In the genomic region with DNA sequence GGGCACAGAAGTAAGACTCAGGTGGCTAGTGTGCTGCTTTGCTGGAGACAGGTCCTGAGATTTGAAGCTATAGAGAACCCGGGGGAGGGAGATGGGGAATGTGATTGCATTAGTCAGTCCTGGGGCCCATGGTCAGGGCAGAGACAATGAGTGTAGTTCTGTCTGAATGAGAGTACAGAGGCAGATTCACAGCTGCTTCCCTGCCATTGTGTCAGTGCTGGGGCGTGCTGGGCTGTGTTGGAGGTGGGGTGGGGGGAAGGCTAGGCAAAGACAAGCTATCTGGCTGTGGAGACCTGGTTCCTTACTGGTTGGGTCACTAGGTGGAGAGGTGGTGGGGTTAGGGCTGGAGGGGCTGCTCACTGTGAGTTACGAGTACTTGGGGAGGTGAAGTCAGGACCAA, we compare ENCODE assay signal across 16 mouse cellular contexts. TPM values are rescaled to one million over a fixed set of nuclear protein-coding genes. Genes with fewer than 3 reads are reported as not detected.
A peak's percentile ranks its signal among the peaks of the same experiment; 100 is the strongest.
DNase-seq lines count a peak whose midpoint lies in the region; ATAC-seq and TF ChIP-seq lines count a peak whose summit lies in the region.
"Had no signal": no experiment of that assay in that cellular context is flagged by ENCODE, and none has a peak within 500 bp of the region (broad histone marks: within the 10 kb centered on the region; RNA-seq: fewer than 3 reads in every experiment).

No protein-coding gene starts in this region.

- 50% methylated on average over 3 of the region's 3 CpGs for WGBS in heart, embryonic 11.5 days (ENCODE audit: insufficient replicate concordance)
- 25% methylated on average over 3 of the region's 3 CpGs for WGBS in midbrain, embryonic 13.5 days
- 37% methylated on average over 3 of the region's 3 CpGs for WGBS in midbrain, postnatal 0 days
- 14% methylated on average over 3 of the region's 3 CpGs for WGBS in hindbrain, embryonic 15.5 days
- 82% methylated on average over 3 of the region's 3 CpGs for WGBS in limb, embryonic 10.5 days

- H3K27me3 ChIP-seq in heart, embryonic 11.5 days (ENCODE audit: control insufficient read depth, insufficient read depth, low read length): no peaks in the 10 kb centered on the region
- H3K27me3 ChIP-seq in midbrain, embryonic 13.5 days: no peaks in the 10 kb centered on the region
- no peaks in the 10 kb centered on the region for H3K27me3 ChIP-seq in midbrain, postnatal 0 days (ENCODE audit: insufficient read depth, low read length)
- no peaks in the 10 kb centered on the region for H3K27me3 ChIP-seq in hindbrain, embryonic 15.5 days
- H3K27me3 ChIP-seq in limb, embryonic 10.5 days (ENCODE audit: low read depth, poor library complexity, severe bottlenecking): no peaks in the 10 kb centered on the region
- H3K27me3 ChIP-seq: heart, embryonic 13.5 days; liver, embryonic 13.5 days; stomach, embryonic 15.5 days had no signal

- H3K36me3 ChIP-seq in heart, embryonic 11.5 days (ENCODE audit: control insufficient read depth, insufficient read depth, low read length): peaks cover 7% of the 10 kb centered on the region; the same call in 1 of the 2 replicates
- peaks cover 19% of the 10 kb centered on the region for H3K36me3 ChIP-seq in midbrain, embryonic 13.5 days
- H3K36me3 ChIP-seq in midbrain, postnatal 0 days (ENCODE audit: insufficient read depth, low read length): peaks cover 7% of the 10 kb centered on the region; the same call in 1 of the 2 replicates
- no peaks in the 10 kb centered on the region for H3K36me3 ChIP-seq in hindbrain, embryonic 15.5 days
- H3K36me3 ChIP-seq in limb, embryonic 10.5 days: peaks cover 42% of the 10 kb centered on the region
- H3K36me3 ChIP-seq: stomach, embryonic 15.5 days had no signal

- no peaks in the 10 kb centered on the region for H3K9me3 ChIP-seq in heart, embryonic 11.5 days (replicated peaks; ENCODE audit: control insufficient read depth, low read length)
- H3K9me3 ChIP-seq in midbrain, embryonic 13.5 days: no peaks in the 10 kb centered on the region
- H3K9me3 ChIP-seq in midbrain, postnatal 0 days (ENCODE audit: low read length): no peaks in the 10 kb centered on the region
- no peaks in the 10 kb centered on the region for H3K9me3 ChIP-seq in hindbrain, embryonic 15.5 days
- no peaks in the 10 kb centered on the region for H3K9me3 ChIP-seq in limb, embryonic 10.5 days (replicated peaks)
- H3K9me3 ChIP-seq: heart, embryonic 13.5 days; liver, embryonic 13.5 days; stomach, embryonic 15.5 days had no signal

- no peak for ATAC-seq in heart, embryonic 11.5 days (replicated peaks; ENCODE audit: insufficient number of reproducible peaks, low FRiP score, low TSS enrichment)
- no peak for ATAC-seq in midbrain, embryonic 13.5 days
- no peak for ATAC-seq in midbrain, postnatal 0 days (ENCODE audit: low FRiP score)
- peak; percentile 19; the same call in 1 of the 2 replicates for ATAC-seq in hindbrain, embryonic 15.5 days (ENCODE audit: low FRiP score, low read depth)
- ATAC-seq: CD4-positive, CD25-positive, alpha-beta regulatory T cell, adult 4 months; intestine, embryonic 16.5 days had no signal

- no peak overlapping the region for H3K4me2 ChIP-seq in heart, embryonic 11.5 days
- no peak overlapping the region for H3K4me2 ChIP-seq in midbrain, embryonic 13.5 days (replicated peaks)
- no peak overlapping the region for H3K4me2 ChIP-seq in midbrain, postnatal 0 days (ENCODE audit: low read depth, low read length, poor library complexity, severe bottlenecking)
- 0 out of 2 replicates have a peak overlapping the region, but pooled peaks have one; percentile 9 for H3K4me2 ChIP-seq in hindbrain, embryonic 15.5 days
- H3K4me2 ChIP-seq: heart, embryonic 13.5 days; liver, embryonic 13.5 days; stomach, embryonic 15.5 days had no signal

- TF ChIP-seq CTCF in midbrain, postnatal 0 days (IDR thresholded peaks at IDR 0.05): no peak

- H3K9ac ChIP-seq in heart, embryonic 11.5 days (ENCODE audit: low read depth, low read length): no peak overlapping the region
- no peak overlapping the region for H3K9ac ChIP-seq in midbrain, embryonic 13.5 days (replicated peaks)
- H3K9ac ChIP-seq in midbrain, postnatal 0 days (replicated peaks; ENCODE audit: low read length, poor library complexity, severe bottlenecking): no peak overlapping the region
- no peak overlapping the region for H3K9ac ChIP-seq in hindbrain, embryonic 15.5 days
- H3K9ac ChIP-seq: heart, embryonic 13.5 days; liver, embryonic 13.5 days; stomach, embryonic 15.5 days had no signal

- H3K27ac ChIP-seq in heart, embryonic 11.5 days (ENCODE audit: low read depth, low read length): no peak overlapping the region
- H3K27ac ChIP-seq in midbrain, embryonic 13.5 days: peak overlapping the region; percentile 39; the same call in 1 of the 2 replicates
- no peak overlapping the region for H3K27ac ChIP-seq in midbrain, postnatal 0 days (ENCODE audit: low read depth, low read length)
- no peak overlapping the region for H3K27ac ChIP-seq in hindbrain, embryonic 15.5 days (replicated peaks)
- H3K27ac ChIP-seq in limb, embryonic 10.5 days: no peak overlapping the region
- H3K27ac ChIP-seq: gastrocnemius, adult 2 months; heart, embryonic 13.5 days; liver, embryonic 13.5 days; stomach, embryonic 15.5 days had no signal

- DNase-seq in heart, adult 11 months: peak; percentile 82
- DNase-seq in midbrain, postnatal 0 days (ENCODE audit: low spot score): no peak
- no peak for DNase-seq in urinary bladder, postnatal 4 days (ENCODE audit: low spot score in 2 of 2)
- DNase-seq in limb, embryonic 10.5 days (ENCODE audit: low spot score): no peak
- DNase-seq: adrenal gland, adult 2 months; gastrocnemius, adult 2 months; liver, embryonic 13.5 days; lung, postnatal 10 days; thymus, postnatal 36 days had no signal

- H3K4me1 ChIP-seq in heart, embryonic 11.5 days (ENCODE audit: control insufficient read depth, insufficient read depth, low read length): no peaks in the 10 kb centered on the region; the same call in 1 of the 2 replicates
- peaks cover 16% of the 10 kb centered on the region for H3K4me1 ChIP-seq in midbrain, embryonic 13.5 days (replicated peaks)
- H3K4me1 ChIP-seq in midbrain, postnatal 0 days (ENCODE audit: insufficient read depth, low read length): no peaks in the 10 kb centered on the region
- peaks cover 17% of the 10 kb centered on the region for H3K4me1 ChIP-seq in hindbrain, embryonic 15.5 days (replicated peaks)
- H3K4me1 ChIP-seq in limb, embryonic 10.5 days: no peaks in the 10 kb centered on the region
- H3K4me1 ChIP-seq: stomach, embryonic 15.5 days had no signal

- no peak overlapping the region for H3K4me3 ChIP-seq in heart, embryonic 11.5 days (ENCODE audit: low read depth, low read length)
- H3K4me3 ChIP-seq in midbrain, embryonic 13.5 days (replicated peaks): no peak overlapping the region
- H3K4me3 ChIP-seq in midbrain, postnatal 0 days (ENCODE audit: low read depth, low read length): no peak overlapping the region
- no peak overlapping the region for H3K4me3 ChIP-seq in hindbrain, embryonic 15.5 days
- H3K4me3 ChIP-seq in limb, embryonic 10.5 days: no peak overlapping the region
- H3K4me3 ChIP-seq: gastrocnemius, adult 2 months; heart, embryonic 13.5 days; liver, embryonic 13.5 days; stomach, embryonic 15.5 days had no signal

RNA-seq across cellular contexts. Expression of a gene that starts 14.3 kb away (rescaled TPM):
- 16.6 and 17.6 TPM in 2 replicates for polyA plus RNA-seq in heart, embryonic 11.5 days (2014; fragmentation: Nextera tagmentation; extraction: Ambion mirVana)
- polyA plus RNA-seq in midbrain, embryonic 13.5 days (2015; fragmentation: Nextera tagmentation; extraction: Ambion mirVana): 21.4 and 24.1 TPM in 2 replicates
- total RNA-seq in midbrain, postnatal 0 days (2014; rRNA removed): 44.1 and 44.8 TPM in 2 replicates
- 8.0 and 10.5 TPM in 2 replicates for polyA plus RNA-seq in midbrain, postnatal 0 days (2015; fragmentation: Nextera tagmentation; extraction: Ambion mirVana)
- 16.7 and 17.5 TPM in 2 replicates for polyA plus RNA-seq in hindbrain, embryonic 15.5 days (2015; fragmentation: Nextera tagmentation; extraction: Ambion mirVana)
- 13.6 and 16.4 TPM in 2 replicates for polyA plus RNA-seq in limb, embryonic 10.5 days (2016; fragmentation: Nextera tagmentation; extraction: Ambion mirVana)
